Mouse (Mus musculus): ENCODE measurements around the gene Serpinf1. TPM values are rescaled to one million over a fixed set of nuclear protein-coding genes. Genes with fewer than 3 reads are reported as not detected.

The Serpinf1 gene
- polyA plus RNA-seq, 1 experiment from 2014 or later, result 296 TPM

DNA sequence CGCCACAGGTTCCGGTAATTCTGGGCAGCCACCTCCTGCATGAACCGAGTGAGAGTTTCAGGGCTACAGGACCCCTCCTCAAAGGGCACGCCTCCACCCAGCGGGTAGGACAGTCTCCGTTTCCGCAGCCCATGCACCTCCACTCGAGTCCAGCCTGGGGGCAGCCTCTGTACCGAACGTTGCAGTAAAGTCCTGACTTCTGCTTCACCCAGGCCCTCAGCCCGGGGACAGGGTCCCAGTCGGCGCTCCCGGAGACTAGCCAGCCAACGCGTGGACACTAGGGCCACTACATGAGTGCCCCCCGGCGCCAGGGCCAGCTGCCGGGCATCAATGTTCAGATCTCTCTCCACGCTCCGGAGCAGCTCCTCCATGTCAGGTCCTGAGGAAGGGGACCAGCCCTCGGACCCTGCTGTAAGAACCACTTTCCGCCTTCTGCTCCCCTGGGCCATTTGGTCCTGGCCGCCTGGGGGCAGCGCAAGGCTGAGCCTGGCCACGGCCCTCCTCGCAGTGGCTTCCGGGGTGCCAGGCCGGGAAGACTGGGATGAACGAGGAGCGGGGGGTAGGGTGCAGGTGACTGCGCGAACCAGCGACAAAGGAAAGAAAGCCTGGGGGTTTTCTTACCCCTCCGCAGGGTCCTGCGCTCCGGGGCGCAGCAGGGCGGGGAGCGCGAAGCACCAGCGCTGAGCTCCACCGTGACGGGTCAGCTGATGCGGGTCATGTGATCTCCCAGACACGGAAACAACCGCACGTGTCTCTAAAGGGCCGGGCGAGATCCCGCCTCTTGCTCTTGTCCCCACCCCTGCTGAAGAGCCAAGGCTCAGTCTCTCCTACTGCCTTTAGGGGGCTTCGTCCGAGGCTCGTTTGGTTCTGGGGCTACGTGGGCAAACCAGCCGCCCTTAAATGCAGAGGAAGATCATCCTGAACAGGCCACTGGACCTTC is 31.8 kb upstream of the Serpinf1 start, which contains the start of gene Wdr81:
Gene Wdr81, minus strand, starts transcription at position 727 of the 940 bp plus-strand sequence.
- Histone ChIP-seq H3K9ac (peak within 1 kb of the TSS; percentile 56), H3K27me3 (no peaks in the 10 kb centered on the region), H3K4me3 (peak within 1 kb of the TSS; percentile 72), H3K9me3 (no peaks in the 10 kb centered on the region), H3K4me1 (peaks cover 39% of the 10 kb centered on the region), H3K36me3 (peaks cover 18% of the 10 kb centered on the region), H3K27ac (peak within 1 kb of the TSS; percentile 83), H3K4me2 (peak within 1 kb of the TSS; percentile 100)
- ATAC-seq (ENCODE audit: insufficient number of reproducible peaks, low FRiP score, low TSS enrichment, low read depth), result peak; percentile 93
- WGBS, result 1% methylated on average over 56 of the region's 56 CpGs

DNA sequence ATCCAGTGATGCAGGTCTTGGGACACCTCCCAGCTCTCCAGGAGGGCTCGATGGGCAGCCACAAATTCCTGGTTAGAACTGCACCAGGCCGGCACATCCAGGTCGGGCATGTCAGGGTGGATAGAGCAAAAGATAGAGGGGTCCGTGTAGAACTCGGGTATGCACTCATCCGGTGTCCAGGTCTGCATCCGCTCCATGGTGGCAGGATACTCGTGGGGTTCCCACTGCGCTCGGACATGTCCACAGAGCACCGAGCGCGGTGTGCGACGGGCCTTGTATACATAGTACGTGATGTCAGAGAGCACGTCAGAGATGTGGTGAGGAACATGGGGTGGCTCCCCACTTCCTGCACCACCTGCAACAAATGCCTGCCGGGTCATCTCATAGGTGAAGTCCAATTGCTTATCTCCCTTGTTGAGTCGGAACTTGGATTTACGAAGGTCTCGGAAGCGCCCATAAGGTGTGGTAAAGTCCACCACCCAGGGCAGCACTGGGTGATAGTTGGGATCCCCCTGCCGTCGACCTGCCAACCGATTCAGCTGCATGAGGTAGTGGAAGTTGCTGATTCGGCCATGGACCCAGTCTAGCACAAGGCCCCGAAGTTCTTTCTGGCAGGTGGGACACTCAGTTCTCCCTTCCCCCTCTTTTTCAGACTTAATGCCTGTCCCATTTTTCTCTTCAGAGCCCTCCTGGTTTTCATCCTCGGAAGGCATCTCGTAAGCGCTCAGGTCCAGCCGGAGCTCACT is 30.5 kb upstream of the Serpinf1 start:
- Histone ChIP-seq H3K27me3 (no peaks in the 10 kb centered on the region), H3K36me3 (peaks cover 31% of the 10 kb centered on the region), H3K9me3 (no peaks in the 10 kb centered on the region), H3K4me3 (peak overlapping the region; percentile 72), H3K4me1 (peaks cover 35% of the 10 kb centered on the region), H3K9ac (peak overlapping the region; percentile 56; the same call in 1 of the 2 replicates), H3K4me2 (peak overlapping the region; percentile 100), H3K27ac (no peak overlapping the region)
- no peak for ATAC-seq (ENCODE audit: insufficient number of reproducible peaks, low FRiP score, low TSS enrichment, low read depth)
- 92% methylated on average over 31 of the region's 31 CpGs for WGBS

DNA sequence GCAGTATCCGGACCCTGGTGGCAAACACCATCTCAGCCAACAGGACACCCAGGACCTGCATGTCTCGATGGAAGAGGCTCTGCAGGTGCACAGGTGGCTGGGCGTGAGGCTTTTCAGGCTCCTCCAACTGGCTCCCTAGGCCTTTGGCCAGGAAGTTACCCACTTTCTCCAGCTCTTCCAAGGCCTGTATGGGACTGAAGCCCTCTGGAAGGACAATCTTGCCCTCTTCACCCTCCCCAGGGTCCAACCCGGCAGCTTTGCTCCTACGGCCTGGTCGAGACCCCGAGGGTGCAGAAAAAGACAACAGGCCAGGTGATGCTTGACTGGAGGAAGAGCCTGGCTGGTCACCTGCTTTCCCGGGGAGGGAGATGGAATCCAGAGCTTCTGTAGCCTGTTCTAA is 29.6 kb upstream of the Serpinf1 start:
- WGBS, result 91% methylated on average over 8 of the region's 8 CpGs
- peaks cover 35% of the 10 kb centered on the region for H3K4me1 ChIP-seq

DNA sequence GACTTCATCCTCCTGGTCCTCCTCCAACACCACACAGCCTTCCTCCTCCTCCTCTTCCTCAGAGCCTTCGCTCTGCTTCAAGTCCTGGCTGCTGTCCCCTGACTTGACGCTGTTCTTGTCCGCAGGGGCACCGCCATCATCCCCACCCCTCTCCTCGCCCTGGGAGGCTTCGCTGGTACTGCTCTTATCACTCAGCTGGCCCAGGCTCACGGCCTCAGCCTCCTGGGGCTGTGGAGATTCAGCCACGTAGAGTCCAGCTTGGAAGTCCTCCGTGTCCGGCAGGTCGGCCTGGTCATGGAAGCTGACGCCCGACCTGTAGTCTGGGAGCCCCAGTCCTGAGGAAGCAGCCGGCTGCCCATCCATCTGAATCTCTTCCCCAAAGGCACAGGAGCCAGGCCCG is 28.4 kb upstream of the Serpinf1 start:
- WGBS, result 90% methylated on average over 15 of the region's 15 CpGs
- H3K9ac ChIP-seq, result no peak overlapping the region
- no peak overlapping the region for H3K4me2 ChIP-seq
- peaks cover 35% of the 10 kb centered on the region for H3K4me1 ChIP-seq
- no peak for ATAC-seq (ENCODE audit: insufficient number of reproducible peaks, low FRiP score, low TSS enrichment, low read depth)
- no peak overlapping the region for H3K27ac ChIP-seq
- no peaks in the 10 kb centered on the region for H3K9me3 ChIP-seq
- no peak overlapping the region for H3K4me3 ChIP-seq
- peaks cover 49% of the 10 kb centered on the region for H3K36me3 ChIP-seq
- no peaks in the 10 kb centered on the region for H3K27me3 ChIP-seq

More for the DNA sequence above, 29.6 kb upstream of the Serpinf1 start:
- Histone ChIP-seq H3K36me3 (peaks cover 40% of the 10 kb centered on the region), H3K27ac (no peak overlapping the region), H3K9me3 (no peaks in the 10 kb centered on the region), H3K4me3 (no peak overlapping the region), H3K9ac (no peak overlapping the region), H3K27me3 (no peaks in the 10 kb centered on the region), H3K4me2 (no peak overlapping the region)
- no peak for ATAC-seq (ENCODE audit: insufficient number of reproducible peaks, low FRiP score, low TSS enrichment, low read depth)

DNA sequence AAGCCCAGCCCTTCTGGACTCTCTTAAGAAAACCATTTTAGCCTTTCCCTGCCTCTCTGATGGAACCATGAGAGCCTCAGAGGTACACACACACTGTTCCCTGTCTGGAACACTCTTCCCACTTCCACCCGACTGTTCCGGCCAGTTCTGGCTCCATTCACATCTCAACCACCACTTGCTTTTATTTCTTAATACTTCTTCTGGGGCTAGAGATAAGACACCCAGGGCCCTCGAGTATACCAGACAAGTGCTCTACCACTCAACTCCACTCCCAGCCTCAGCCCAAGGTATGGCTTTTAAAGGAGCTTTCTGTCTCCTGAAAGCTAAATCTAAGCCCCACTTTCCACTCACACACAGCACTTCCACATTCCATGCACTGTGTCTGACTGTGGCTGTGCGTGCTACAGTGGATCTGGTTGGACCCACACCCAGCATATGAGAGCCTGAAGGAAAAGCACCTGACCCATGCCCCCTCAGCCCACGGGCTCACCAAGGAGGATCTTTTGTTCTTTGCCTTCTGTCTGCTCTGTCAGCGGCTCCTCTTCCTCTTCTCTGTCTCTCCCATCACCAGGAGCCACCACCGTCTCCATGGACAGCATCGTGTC is 27.9 kb upstream of the Serpinf1 start:
- Histone ChIP-seq H3K27ac (no peak overlapping the region), H3K4me1 (peaks cover 35% of the 10 kb centered on the region), H3K36me3 (peaks cover 55% of the 10 kb centered on the region), H3K27me3 (no peaks in the 10 kb centered on the region), H3K4me2 (no peak overlapping the region), H3K9ac (no peak overlapping the region), H3K4me3 (no peak overlapping the region), H3K9me3 (no peaks in the 10 kb centered on the region)
- WGBS, result 79% methylated on average over 8 of the region's 8 CpGs
- ATAC-seq (ENCODE audit: insufficient number of reproducible peaks, low FRiP score, low TSS enrichment, low read depth), result no peak

DNA sequence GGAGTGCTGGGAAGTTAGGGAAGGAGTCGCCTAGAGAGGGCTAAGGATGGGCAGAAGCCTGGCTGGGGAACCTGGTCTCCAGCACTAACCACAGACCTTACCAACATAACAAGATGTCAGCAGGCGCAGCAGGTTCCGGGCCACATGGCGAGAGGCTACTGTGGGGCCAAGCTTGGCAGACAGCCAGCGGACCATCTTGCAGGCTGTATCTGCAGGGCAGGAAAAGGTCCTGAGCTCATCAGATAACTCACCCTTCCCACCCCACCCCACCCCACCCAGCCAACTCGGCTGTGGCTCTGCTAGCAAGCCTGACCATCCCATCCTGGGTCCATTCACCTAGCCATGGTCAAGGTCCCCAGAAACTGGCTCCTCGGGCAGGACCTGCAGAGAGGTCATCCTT is 27.2 kb upstream of the Serpinf1 start:
- Histone ChIP-seq H3K9me3 (no peaks in the 10 kb centered on the region), H3K27me3 (no peaks in the 10 kb centered on the region), H3K36me3 (peaks cover 60% of the 10 kb centered on the region), H3K4me2 (no peak overlapping the region), H3K4me1 (peaks cover 27% of the 10 kb centered on the region), H3K27ac (no peak overlapping the region), H3K9ac (no peak overlapping the region), H3K4me3 (no peak overlapping the region)
- WGBS, result 69% methylated on average over 7 of the region's 7 CpGs
- no peak for ATAC-seq (ENCODE audit: insufficient number of reproducible peaks, low FRiP score, low TSS enrichment, low read depth)

DNA sequence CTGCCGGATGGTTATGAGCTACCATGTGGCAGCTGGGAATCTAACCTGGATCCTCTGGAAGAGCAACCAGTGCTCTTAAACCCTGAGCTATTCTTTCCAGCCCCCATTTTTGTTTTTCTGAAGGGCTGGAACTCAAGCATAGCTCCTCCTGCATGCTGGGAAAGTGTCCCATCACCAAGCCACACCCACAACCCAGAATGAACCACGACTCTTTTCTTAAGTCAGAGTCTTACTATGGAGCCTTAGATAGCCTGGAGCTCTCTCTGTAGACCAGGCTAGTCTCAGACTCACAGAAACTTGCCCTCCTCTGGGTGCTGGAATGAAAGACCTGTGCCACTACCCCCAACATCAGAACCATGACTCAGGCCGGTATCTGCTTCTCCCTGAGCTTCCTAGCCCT is 26.1 kb upstream of the Serpinf1 start:
- no peaks in the 10 kb centered on the region for H3K27me3 ChIP-seq
- ATAC-seq (ENCODE audit: insufficient number of reproducible peaks, low FRiP score, low TSS enrichment, low read depth), result no peak
- H3K9me3 ChIP-seq, result no peaks in the 10 kb centered on the region
- WGBS, result 76% methylated on average over 3 of the region's 3 CpGs
- H3K36me3 ChIP-seq, result peaks cover 72% of the 10 kb centered on the region
- no peak overlapping the region for H3K4me2 ChIP-seq
- peaks cover 18% of the 10 kb centered on the region for H3K4me1 ChIP-seq
- H3K4me3 ChIP-seq, result no peak overlapping the region
- no peak overlapping the region for H3K9ac ChIP-seq
- no peak overlapping the region for H3K27ac ChIP-seq

DNA sequence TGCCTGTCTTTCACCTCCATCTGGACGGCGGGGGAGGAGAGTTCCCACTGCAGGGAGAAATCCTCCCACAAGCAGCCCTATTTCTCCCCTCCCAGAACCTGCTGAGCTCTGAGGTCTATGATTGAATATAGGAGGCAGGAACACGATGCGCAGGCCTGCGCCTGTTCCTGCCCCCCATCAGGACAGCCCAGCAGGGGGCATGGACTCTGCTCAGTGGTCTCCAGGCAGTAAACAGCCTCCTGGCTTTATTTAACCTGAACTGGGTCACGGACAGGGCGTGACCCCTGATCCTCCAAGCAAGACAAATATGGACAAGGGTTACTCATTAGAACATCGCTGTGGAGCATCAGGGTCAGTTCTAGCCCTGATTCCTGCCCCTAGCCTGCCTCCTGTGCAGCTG is 21.2 kb upstream of the Serpinf1 start:
- Histone ChIP-seq H3K9me3 (no peaks in the 10 kb centered on the region), H3K9ac (no peak overlapping the region), H3K27me3 (no peaks in the 10 kb centered on the region), H3K4me2 (no peak overlapping the region), H3K36me3 (peaks cover 62% of the 10 kb centered on the region), H3K27ac (no peak overlapping the region), H3K4me3 (no peak overlapping the region), H3K4me1 (no peaks in the 10 kb centered on the region)
- ATAC-seq (ENCODE audit: insufficient number of reproducible peaks, low FRiP score, low TSS enrichment, low read depth), result no peak
- WGBS, result 53% methylated on average over 8 of the region's 8 CpGs

DNA sequence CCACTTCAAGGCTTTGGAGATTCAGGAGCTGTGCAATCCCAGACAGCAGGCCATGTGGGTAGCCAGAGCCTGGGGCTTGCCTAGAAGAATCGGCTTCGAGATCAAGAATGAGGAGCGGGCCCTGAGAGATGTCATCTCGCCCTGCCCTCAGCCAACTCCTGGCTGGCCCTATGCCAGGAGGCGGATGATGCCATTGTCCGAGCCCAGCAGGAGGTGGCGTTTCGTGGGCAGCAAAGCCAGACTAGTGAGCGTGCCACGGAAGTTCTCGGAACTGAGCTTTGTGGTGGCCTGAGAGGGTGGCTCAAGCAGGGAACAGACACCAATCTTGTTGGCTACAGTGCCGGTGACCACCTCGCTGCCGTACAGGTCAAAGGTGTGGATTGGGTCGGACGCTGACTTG is 19.1 kb upstream of the Serpinf1 start:
- Histone ChIP-seq H3K27ac (no peak overlapping the region), H3K9ac (no peak overlapping the region), H3K9me3 (no peaks in the 10 kb centered on the region), H3K4me3 (no peak overlapping the region), H3K27me3 (no peaks in the 10 kb centered on the region), H3K4me2 (no peak overlapping the region), H3K36me3 (peaks cover 41% of the 10 kb centered on the region), H3K4me1 (no peaks in the 10 kb centered on the region)
- 88% methylated on average over 16 of the region's 16 CpGs for whole genome bisulfite sequencing
- no peak for ATAC-seq (ENCODE audit: insufficient number of reproducible peaks, low FRiP score, low TSS enrichment, low read depth)

DNA sequence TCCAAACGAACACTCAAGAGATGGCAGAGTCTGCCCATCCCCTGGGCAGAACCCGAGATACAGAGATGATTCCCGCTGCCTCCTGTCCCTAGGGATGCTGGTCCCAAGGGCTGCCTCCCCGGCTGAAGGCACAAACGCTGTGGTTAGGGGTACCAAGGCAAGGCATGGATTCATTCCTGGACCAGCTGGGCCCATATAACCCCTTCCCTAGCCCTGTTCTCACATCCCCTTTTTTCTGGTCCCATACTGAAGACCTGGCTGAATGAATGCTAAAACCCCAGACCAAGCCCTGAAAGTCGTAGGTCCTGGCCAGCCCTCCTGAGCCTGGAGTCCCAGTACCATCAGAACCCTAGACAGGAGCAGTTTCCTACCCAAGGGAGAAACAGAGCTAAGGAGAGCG is 18.5 kb upstream of the Serpinf1 start:
- Histone ChIP-seq H3K4me2 (no peak overlapping the region), H3K9me3 (no peaks in the 10 kb centered on the region), H3K4me3 (no peak overlapping the region), H3K4me1 (no peaks in the 10 kb centered on the region), H3K36me3 (peaks cover 36% of the 10 kb centered on the region), H3K27ac (no peak overlapping the region), H3K27me3 (no peaks in the 10 kb centered on the region), H3K9ac (no peak overlapping the region)
- ATAC-seq (ENCODE audit: insufficient number of reproducible peaks, low FRiP score, low TSS enrichment, low read depth), result no peak
- WGBS, result 72% methylated on average over 7 of the region's 7 CpGs

DNA sequence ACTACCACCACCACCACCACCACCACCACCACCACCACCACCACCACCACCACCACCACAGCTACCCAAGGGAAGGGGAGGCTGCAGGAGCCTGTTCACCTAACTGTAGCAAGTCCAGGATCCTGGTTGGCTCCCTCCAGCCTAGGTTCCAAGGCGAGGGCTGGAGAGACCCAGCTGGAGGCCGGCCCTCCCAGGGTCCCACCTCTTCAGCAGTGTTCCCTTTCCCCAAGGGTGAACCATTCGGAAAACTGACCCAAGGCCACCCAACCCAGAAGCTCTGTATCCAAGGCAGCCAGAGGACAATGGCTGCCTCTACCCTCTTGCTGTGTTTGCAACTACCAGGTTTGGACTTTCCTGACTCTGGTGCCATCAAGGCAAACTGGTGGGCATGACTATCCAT is 17.4 kb upstream of the Serpinf1 start:
- no peaks in the 10 kb centered on the region for H3K9me3 ChIP-seq
- no peak overlapping the region for H3K4me2 ChIP-seq
- peaks cover 27% of the 10 kb centered on the region for H3K36me3 ChIP-seq
- ATAC-seq (ENCODE audit: insufficient number of reproducible peaks, low FRiP score, low TSS enrichment, low read depth), result no peak
- H3K4me3 ChIP-seq, result no peak overlapping the region
- no peaks in the 10 kb centered on the region for H3K27me3 ChIP-seq
- no peaks in the 10 kb centered on the region for H3K4me1 ChIP-seq
- H3K9ac ChIP-seq, result no peak overlapping the region
- H3K27ac ChIP-seq, result no peak overlapping the region
- WGBS, result 97% methylated on average over 3 of the region's 3 CpGs

DNA sequence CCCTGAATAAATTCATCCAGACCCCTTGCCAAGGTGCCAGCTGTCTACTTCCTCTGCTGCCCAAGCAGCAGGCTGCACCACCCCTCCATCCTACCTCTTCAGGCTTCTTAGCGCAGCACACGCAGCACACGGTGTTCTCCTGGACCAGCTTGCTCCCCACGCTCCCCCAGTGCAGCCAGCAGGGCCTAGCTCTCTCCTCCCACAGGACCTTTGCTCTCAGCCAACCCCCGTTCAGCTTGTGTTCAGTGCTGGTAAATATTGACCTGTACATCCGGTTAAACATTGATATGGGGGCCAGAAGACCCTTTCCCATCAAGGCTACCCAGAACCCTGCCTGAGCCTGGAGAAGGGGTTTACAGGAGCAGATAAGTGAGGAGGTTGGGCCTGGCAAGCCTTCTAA is 16.9 kb upstream of the Serpinf1 start, which contains the start of gene Serpinf2:
Gene Serpinf2, minus strand, starts transcription at position 229 of the 400 bp plus-strand sequence.
- 85% methylated on average over 6 of the region's 6 CpGs for WGBS
- no peaks in the 10 kb centered on the region for H3K27me3 ChIP-seq
- no peaks in the 10 kb centered on the region for H3K4me1 ChIP-seq
- H3K9me3 ChIP-seq, result no peaks in the 10 kb centered on the region
- no peak for ATAC-seq (ENCODE audit: insufficient number of reproducible peaks, low FRiP score, low TSS enrichment, low read depth)
- no peak within 1 kb of the TSS for H3K27ac ChIP-seq
- no peak within 1 kb of the TSS for H3K4me2 ChIP-seq
- H3K4me3 ChIP-seq, result no peak within 1 kb of the TSS
- H3K36me3 ChIP-seq, result peaks cover 22% of the 10 kb centered on the region
- no peak within 1 kb of the TSS for H3K9ac ChIP-seq

All from limb, embryonic 15.5 days (tissue).